Mouse (Mus musculus): Measurements from ENCODE around the gene Raf1.

Raf1 gene

DNA sequence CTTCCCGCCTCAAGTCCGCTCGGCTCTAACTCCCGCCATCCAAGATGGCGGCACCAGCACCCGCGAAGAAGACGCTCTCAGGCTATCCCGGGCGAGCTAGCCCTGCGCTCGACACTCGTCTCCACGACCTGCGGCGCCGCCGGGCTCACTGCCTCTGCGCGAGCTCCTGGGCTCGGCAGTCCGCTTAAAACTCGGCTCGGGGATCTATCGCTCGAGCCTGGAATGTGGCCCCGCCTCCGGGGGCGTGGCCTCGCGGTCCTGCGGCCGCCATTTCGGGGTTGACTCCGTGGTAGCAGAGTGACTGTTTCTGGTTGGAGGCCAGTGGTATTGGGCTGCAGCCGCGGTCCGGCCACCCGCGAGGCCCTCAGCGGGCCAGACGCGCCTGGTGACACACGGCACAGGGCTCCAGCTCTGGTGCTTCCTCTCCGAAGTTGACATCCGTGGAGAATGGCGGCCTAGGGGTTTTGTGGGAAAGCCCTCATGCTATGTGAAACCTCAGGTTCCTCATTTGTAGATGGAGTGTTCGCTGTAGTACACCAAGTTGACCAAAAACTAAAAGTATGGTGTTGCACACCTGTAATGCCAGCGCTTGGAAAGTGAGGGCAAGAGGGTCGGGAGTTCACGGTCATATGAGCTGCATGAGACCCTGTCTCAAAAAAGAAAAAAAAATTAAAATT, at the start of gene Raf1:
Raf1 (minus strand) TSS at position 184 of the 677 bp plus-strand sequence.
- DNase-seq (ENCODE audit: extremely low spot score, low spot score) = peak; percentile 98

DNA sequence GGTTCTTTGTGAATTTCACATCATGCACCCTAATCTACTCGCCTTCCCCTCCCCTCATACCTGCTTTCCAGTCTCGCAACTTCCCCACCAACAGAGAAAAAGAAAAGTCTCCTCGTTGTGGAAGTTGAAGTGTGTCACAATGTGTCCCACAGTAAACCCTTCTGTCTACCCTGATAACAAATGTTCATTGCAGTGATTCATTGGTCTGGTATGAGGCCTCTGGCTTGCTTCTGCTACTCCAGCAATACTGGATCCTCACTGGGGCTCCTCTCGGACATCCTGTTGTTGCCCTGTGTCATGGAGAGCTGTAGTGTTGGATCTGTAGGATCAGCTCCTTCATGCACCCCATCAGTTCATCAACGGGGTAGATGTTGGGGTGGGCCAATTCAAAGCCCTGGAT, 45.8 kb upstream of the Raf1 start:
- no peak for DNase-seq (ENCODE audit: extremely low spot score, low spot score)

DNA sequence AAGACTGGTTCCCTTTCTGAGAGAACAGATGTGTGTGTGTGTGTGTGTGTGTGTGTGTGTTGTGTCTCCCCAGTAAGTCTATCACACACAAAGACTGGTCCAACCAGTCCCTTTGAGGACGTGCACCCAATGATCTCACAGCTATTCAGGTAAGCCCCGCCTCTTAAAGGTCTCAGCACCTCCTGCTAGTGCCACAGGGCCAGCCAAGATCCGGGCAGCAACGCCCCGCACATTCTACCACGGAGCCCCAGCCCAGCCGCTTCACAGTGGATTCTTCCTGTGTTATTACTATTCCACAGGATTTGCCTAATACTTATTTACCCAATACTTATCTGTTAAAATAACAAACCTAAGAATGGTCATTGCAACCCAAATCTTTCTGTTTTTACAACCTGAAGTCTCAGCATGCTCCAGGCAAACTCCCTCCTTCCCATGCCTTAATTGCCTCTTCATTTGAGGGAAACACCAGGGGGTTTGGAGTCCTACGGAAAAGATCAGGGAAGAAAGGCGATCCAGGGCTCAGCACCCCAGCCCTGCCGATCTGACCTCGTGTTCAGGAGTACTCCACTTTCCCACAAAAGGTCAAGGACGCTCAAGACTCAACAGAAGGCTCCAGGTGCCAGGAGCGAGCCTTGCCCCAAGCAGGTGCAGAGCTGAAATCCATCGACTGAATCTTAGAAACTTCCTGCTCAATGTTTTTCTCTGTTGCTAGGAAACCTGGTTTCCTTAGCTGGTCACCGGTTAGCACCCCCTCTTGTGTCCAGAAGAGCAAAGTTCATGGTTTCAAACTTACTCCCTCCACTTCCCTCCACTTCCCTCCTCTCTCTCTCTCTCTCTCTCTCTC, 41.5 kb upstream of the Raf1 start:
- peak; percentile 35 for DNase-seq (ENCODE audit: extremely low spot score, low spot score)

DNA sequence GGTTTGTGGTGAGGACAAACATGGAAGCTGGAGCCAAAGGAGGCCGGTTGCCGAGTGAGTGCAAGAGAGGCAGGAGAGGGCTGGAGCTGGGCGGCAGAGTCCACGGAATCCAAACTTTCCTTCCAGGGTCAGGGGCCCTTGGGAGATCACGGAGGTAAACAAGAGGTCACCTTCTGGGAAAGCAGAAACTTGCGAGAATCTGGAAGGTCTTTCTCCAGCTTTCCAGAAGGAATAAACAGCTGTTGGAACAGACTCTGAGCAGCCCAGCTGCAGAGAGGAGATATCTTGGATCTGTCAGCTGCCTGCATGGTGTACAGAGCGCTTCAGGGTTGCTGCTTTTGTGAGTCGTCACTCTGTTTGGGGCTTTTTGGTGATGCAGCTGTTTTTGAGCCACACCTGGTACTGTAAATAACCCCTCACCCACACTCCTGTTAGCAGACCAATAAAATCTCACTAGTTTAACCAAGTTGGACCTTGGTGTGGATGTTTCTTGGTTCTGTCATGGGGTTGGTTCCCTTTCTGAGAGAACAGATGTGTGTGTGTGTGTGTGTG, 40.7 kb upstream of the Raf1 start:
- peak; percentile 46 for DNase-seq (ENCODE audit: extremely low spot score, low spot score)

DNA sequence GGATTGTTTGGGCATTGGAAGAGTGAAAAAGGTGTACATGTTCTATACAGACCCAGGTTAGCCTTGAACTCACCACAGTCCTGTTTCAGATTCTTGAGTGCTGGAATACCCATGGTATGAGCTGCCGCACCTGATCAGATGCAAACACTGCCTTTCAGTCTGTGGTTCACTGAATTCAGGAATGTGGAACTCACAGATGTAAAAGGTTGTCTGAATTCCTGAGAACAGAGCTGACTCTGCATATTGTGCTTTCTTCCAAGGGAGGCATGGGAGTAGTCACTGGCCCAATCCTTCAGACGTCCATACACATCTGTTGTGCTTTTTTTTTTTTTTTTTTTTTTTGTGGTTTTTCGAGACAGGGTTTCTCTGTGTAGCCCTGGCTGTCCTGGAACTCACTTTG, 34.8 kb upstream of the Raf1 start:
- no peak for DNase-seq (ENCODE audit: extremely low spot score, low spot score)

DNA sequence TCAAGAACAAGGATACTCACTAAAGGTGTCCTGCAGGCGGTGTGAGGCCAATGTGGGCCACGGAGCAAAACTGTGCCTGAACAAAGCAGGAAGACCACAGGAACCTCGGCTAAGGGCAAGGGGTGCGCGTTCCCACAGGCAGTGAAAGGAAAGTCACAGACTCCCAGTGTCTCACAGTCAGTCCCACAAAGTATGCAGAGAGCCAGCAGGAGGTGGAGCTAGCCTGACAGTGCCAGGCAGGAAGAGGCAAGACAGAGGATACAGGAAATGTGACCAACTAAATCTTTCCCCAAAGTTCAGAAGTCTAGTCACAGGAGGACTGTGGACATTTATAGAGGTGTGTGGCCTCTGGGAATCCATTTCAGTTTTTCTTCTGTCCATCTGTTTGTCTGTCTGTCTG, 26.5 kb upstream of the Raf1 start:
- DNase-seq (ENCODE audit: extremely low spot score, low spot score) = no peak

DNA sequence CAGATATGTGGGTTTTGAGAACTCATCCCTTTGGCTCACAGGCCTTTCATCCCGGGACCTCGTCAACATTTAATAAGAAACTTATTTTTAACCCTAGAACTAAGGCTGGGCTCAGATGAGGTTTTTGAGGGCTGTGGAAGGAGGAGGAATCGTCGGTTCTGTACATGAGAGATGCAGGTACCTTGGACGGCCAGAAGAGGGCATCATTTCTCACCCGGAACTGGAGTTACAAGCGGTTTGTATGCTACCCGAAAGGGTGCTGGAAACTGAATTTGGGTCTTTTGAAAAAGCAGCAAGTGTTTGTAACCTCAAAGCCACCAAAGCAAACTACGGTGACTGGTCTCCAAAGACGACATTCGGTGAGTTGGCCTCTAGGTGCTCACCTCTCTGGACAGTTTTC, 24.9 kb upstream of the Raf1 start:
- peak; percentile 22 for DNase-seq (ENCODE audit: extremely low spot score, low spot score)

DNA sequence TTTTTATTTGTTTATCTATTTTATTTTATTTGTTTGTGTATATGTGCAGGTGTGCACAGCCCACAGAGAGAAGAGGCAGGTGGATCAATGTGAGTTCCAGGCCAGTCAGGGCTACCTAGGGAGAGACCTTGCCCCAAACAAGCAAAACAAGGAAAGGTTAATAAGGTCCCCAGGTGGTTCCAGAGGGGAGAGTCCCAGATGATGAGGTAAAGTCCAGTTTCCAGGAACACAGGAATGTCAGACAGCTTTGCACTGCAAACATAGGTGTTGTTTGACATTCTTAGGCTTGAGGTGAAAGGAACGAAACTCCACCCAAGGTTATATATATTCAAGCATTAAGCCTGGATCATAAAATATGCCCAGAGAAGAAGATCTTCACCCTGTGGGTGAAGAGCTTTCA, 24.3 kb upstream of the Raf1 start:
- DNase-seq (ENCODE audit: extremely low spot score, low spot score) = no peak

DNA sequence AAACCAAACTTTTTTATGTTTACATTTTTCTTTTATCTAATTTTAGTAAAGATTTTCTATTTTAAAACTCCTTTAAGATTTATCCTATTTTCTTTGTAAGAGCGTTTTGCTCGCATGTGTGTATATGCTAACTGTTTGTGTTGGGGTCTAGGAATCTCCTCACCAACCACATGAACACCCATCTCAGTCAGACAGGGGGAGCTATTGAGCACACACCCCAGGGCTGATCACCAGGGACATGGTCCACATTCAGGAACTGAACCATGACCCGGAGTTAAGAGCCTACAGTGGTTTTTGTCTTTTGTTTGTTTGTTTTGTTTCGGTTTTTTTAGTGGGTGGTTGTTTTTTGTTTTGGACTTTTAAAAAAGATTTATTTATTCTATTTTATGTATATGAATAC, 22.3 kb upstream of the Raf1 start:
- no peak for DNase-seq (ENCODE audit: extremely low spot score, low spot score)

DNA sequence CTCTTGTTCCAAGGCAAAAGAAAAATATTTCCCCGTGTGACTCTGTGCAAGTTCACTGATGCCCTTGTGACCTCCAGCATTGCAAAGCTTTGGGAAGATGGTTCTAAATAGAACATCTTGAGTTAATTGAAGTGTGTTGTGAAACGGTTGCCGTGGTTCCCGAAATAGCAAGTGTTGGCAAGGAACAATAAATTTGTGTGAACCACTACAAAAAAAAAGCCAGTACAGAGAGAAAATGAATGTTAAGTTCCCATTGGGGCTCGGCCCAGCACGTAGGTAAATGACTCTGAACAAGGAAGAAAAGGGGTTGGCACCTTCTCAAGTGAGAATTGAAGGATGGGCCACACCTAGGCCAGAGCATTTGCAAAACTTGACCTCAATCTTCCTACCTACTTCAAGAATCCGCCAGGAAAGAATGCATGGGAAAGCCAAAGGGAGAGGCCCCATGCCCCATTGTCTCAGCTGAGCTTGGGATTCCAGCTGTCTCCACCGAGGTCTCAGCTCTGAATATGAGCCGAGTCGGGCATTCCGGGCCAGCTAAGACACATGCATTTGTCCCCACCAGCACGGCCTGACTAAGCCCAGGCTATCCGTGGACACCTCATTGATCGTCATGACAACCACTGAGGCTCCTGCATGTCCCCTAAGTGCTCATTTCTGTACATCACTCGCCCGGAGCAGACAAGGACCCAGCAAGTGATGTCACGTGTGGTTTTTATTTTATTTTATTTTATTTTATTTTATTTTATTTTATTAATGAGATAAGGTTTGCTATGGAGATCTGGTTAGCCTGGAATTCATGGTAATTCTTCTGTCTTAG, 21.5 kb upstream of the Raf1 start:
- DNase-seq (ENCODE audit: extremely low spot score, low spot score) = peak; percentile 19

DNA sequence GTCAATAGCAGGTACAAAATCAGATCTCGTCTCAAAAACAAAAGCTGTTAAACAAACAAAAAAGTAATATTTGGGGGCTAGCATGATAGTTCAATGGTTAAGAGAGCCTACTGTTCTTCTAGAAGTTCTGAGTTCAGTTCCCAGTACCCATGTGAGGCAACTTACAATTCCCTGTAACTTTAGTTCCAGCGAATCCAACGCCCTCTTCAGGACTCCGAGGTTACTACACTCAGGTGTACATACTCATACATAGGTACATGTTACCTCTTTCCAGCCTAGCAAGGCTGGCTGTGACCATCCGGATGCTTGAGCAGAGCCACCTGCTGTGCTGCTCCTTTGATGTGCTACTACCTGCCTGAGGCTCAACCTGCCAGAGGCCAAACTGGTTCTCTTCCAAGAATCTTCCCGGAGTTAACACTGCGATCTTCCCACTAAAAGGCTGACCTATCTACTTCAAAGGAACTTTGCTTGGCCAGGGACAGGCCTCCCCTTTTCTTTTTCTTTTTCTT, 20.3 kb upstream of the Raf1 start:
- no peak for DNase-seq (ENCODE audit: extremely low spot score, low spot score)

DNA sequence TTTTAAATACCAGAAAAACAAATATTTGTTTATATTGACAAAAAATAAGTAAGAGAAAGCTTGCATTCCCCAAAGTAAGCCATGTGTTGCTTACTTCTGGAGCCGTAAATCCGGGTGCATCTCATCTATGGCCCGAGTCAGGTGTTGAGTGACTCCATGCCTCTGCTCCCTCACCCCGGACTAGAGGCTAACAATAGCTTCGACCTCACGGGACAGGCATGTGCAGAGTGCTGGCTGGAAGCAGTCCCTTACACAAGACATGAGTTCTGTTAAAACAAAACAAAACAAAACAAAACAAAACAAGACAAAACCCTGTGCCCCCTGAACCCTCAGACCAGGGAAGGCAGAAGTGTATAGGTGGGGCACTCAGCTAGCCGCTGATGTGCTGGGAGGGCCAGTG, 18.7 kb upstream of the Raf1 start:
- no peak for DNase-seq (ENCODE audit: extremely low spot score, low spot score)

DNA sequence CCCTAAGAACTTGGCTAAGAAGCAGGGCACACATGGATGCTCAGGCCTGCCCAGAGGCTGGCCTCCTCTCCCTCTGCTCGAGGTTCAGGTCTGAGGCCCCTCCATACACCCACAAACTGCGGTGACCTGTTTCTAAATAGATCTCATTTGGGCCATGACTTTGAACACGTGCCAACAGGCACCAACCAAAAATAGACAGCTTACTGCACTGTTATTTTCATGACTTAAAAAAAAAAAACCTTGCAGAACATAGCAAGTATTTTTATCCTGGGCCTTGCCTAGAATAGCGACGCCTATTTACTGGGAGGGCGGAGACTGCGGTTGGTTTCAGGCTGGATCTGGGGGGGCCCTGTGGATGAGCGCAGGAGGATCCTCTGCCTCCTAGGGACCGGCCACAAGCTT, 18.0 kb upstream of the Raf1 start:
- no peak for DNase-seq (ENCODE audit: extremely low spot score, low spot score)

DNA sequence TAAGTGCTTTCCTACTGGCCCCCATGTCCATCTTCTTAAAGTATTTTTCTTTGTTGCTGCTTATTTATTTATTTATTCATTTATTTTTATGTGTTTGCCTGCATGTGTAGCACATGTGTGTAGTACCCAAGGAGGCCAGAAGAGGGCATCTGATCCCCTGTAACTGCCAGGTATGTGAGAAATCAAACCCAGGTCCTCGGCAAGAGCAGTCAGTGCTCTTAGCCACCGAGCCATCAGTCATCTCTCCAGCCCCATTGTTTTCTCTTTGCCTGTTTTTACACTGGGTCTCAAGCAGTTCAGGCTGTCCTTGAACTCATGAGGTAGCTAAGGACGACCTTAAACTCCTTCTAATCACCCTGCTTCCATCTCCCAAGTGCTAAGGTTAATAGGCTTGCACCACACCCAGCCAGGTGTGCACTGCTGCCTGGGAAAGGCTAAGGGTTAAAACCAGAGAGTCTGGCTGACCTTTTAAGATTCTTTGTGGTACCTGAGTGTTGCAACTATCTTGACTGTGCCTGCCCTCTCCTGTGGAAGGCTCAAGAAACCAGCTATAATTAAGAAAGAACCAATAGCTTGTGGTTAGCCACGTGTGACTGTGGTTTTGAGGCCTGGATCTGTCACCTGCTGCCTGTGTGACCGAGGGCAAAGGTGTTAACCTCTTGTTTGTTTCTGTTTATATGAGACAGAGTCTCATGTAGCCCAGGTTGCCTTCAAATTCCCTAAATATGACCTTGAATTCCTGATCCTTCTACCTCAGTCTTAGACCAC, 16.7 kb upstream of the Raf1 start:
- no peak for DNase-seq (ENCODE audit: extremely low spot score, low spot score)

DNA sequence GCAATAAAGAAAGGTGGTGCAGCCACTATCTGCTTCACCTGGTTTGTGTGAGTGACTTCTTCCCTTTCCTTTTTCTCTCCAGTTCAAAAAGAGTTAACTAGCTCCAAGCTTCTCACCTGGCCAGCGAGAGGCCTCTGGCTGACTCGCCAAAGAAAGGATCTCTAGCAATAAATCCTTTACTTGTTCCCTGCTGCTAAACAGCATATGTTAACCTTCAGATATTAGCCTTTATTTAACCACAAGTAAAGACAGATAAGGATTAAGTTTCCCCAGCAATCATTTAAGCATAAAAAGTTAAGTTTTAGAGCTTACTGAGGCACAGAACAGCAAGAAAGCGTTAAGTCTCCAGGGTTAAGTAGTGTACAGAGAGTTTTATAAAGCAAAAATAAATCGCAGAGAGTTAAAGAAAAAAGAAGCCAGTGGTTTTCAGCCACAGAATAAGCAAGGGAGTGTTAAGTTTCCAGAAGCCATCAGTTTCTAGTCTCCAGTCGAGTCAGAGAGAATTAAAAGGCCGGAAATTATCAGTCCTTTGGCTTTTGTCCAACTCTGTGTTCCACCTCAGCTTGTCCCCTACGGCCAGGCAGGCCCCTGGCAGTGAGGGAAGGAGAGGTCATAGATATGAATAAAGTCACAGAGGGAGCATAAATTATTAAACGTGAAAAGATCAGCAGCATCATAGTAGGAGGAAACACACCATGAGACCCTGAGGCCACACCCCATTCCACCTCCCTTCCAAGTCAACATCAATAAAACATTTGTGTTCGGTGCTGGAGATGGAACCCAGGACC, 15.9 kb upstream of the Raf1 start:
- no peak for DNase-seq (ENCODE audit: extremely low spot score, low spot score)

DNA sequence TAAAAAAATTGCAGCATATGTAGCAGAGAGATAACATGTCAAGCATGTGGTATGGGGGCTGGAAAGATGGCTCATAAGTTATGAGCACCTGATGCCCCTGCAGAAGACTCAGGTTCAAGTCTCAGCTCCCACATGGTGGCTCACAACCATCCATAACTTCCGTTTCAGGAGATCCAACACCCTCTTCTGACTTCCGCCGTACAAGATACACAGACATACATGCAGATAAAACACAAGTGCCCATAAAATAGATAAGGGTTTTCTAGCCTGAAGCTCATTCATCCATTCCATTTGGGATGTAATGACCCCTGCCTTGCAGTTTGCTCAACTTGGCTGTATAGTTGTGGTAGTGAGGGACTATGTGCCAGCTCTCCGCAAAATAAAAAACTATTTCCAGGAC, 13.7 kb upstream of the Raf1 start:
- no peak for DNase-seq (ENCODE audit: extremely low spot score, low spot score)

DNA sequence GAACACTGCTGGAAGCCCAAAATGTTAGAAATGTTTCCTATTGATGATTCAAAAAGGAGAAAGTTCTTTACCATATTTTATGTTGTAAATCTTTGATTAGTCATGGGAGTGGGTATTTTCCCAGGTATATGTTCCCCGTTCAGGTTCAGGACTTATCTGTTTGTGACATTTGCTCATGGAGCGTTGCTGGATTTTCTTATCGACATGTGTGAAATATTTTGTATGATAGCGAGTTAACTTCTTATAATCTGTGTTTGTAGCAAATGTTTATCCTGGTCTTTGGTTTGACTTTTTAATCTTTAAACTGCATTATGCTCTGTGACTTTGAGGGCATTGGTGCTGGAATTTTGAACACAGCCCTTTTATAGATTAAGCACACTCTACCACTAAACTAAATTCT, 12.2 kb upstream of the Raf1 start:
- no peak for DNase-seq (ENCODE audit: extremely low spot score, low spot score)

DNA sequence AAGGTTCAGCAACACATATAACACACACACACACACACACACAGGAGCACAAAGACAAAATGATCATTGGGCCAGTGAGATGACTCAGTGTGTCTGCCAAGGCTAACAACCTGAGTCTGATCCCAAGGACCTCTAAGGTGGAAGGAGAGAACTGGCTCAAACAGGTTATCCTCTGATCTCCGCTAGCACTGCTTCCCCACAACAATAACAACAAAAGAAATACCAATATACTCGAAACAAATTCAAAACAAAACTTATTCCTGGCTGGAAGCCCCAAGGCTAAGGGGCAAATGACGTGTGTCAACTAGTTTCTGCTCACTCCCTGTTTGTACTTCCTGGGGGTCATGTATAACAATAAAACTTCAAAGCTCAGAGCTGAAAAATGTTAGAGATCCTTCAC, 11.3 kb upstream of the Raf1 start:
- DNase-seq (ENCODE audit: extremely low spot score, low spot score) = no peak

DNA sequence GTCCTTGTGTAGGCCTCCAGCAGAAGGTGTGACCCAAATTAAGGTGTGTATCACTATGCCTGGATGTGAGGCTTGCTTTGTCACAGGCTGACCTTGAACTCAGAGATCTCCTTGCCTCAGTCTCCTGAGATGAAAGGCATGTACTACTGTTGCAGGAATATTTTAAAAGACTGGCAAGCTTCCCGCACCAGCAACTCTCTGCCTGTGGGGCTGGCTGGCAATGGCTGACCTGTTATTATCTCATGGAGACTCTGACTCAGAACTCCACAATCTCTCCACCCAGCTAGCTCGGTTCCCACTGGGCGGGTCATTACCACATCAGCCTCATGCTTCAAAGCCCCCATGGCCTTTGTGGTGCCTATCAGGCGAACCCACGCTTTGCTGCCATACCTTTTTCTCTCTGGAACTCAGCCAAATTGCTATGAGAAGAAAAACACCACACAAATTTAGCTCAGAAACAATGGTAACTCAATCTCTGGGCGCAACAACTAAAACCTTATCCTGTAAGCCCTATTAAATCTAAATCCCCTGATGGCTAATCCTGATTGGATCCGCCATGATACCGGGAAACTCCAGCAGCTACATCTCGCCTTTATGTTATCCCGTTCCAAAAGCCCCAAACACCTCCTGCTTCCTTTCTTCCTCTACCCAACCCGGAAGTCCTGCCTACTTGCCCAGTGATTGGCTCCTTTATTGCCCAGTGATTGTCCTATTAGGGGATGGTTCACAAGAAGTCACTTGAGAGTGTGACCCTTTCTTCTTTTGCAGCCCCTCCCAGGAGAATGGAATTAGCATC, 8.6 kb upstream of the Raf1 start:
- DNase-seq (ENCODE audit: extremely low spot score, low spot score) = no peak

Measured in neural tube, embryonic 10.5 days (tissue).